Mouse (Mus musculus): ENCODE measurements around the gene Dnm3. TPM values are rescaled to one million over a fixed set of nuclear protein-coding genes. Genes with fewer than 3 reads are reported as not detected.

The Dnm3 gene
- polyA plus RNA-seq, 1 experiment from 2014 or later: 3.6 TPM

- Histone ChIP-seq H3K4me1 (0 out of 2 replicates have a peak, but pooled peaks cover 11% of the 10 kb centered on the region), H3K36me3 (no peaks in the 10 kb centered on the region), H3K4me3 (no peak overlapping the region), H3K27me3 (ENCODE audit: insufficient read depth, poor library complexity, severe bottlenecking) (no peaks in the 10 kb centered on the region), H3K9me3 (no peaks in the 10 kb centered on the region), H3K27ac (no peak overlapping the region)
- WGBS: 76% methylated on average over 7 of the region's 7 CpGs
- DNase-seq (ENCODE audit: low spot score): no peak
Measured at GRCm38 (mm10) chr1:162072917-162073578, 404.8 kb downstream of the Dnm3 start.

- Histone ChIP-seq H3K9me3 (no peaks in the 10 kb centered on the region), H3K36me3 (no peaks in the 10 kb centered on the region), H3K4me3 (no peak overlapping the region), H3K27ac (no peak overlapping the region), H3K4me1 (no peaks in the 10 kb centered on the region), H3K27me3 (ENCODE audit: insufficient read depth, poor library complexity, severe bottlenecking) (no peaks in the 10 kb centered on the region)
- DNase-seq (ENCODE audit: low spot score): no peak
- 41% methylated on average over 6 of the region's 6 CpGs for WGBS
Measured at GRCm38 (mm10) chr1:162053608-162054007, 424.2 kb downstream of the Dnm3 start.

- H3K36me3 ChIP-seq: no peaks in the 10 kb centered on the region
- WGBS: 81% methylated on average over 7 of the region's 7 CpGs
- H3K27me3 ChIP-seq (ENCODE audit: insufficient read depth, poor library complexity, severe bottlenecking): no peaks in the 10 kb centered on the region
- H3K9me3 ChIP-seq: no peaks in the 10 kb centered on the region
- H3K4me3 ChIP-seq: no peak overlapping the region
- H3K27ac ChIP-seq: no peak overlapping the region
- H3K4me1 ChIP-seq: no peaks in the 10 kb centered on the region
- no peak for DNase-seq (ENCODE audit: low spot score)
Measured at GRCm38 (mm10) chr1:162053186-162053585, 424.6 kb downstream of the Dnm3 start.

- Histone ChIP-seq H3K4me3 (no peak overlapping the region), H3K27ac (no peak overlapping the region), H3K9me3 (no peaks in the 10 kb centered on the region), H3K27me3 (ENCODE audit: insufficient read depth, poor library complexity, severe bottlenecking) (no peaks in the 10 kb centered on the region), H3K36me3 (no peaks in the 10 kb centered on the region), H3K4me1 (no peaks in the 10 kb centered on the region)
- no peak for DNase-seq (ENCODE audit: low spot score)
- WGBS: 74% methylated on average over 6 of the region's 6 CpGs
Measured at GRCm38 (mm10) chr1:162052755-162053154, 425.1 kb downstream of the Dnm3 start.

GRCm38 (mm10) chr1:162052138-162052537 lies 425.7 kb downstream of the Dnm3 start:
- Histone ChIP-seq H3K27ac (no peak overlapping the region), H3K4me1 (no peaks in the 10 kb centered on the region), H3K9me3 (no peaks in the 10 kb centered on the region), H3K27me3 (ENCODE audit: insufficient read depth, poor library complexity, severe bottlenecking) (no peaks in the 10 kb centered on the region), H3K36me3 (no peaks in the 10 kb centered on the region), H3K4me3 (no peak overlapping the region)
- WGBS: 80% methylated on average over 7 of the region's 7 CpGs
- no peak for DNase-seq (ENCODE audit: low spot score)

- H3K9me3 ChIP-seq: no peaks in the 10 kb centered on the region
- no peak overlapping the region for H3K27ac ChIP-seq
- H3K4me3 ChIP-seq: no peak overlapping the region
- no peak for DNase-seq (ENCODE audit: low spot score)
- H3K36me3 ChIP-seq: no peaks in the 10 kb centered on the region
- 83% methylated on average over 4 of the region's 4 CpGs for WGBS
- no peaks in the 10 kb centered on the region for H3K4me1 ChIP-seq
- no peaks in the 10 kb centered on the region for H3K27me3 ChIP-seq (ENCODE audit: insufficient read depth, poor library complexity, severe bottlenecking)
Measured at GRCm38 (mm10) chr1:162051710-162052109, 426.1 kb downstream of the Dnm3 start.

- DNase-seq (ENCODE audit: low spot score): no peak
Measured at GRCm38 (mm10) chr1:162047673-162048072, 430.2 kb downstream of the Dnm3 start.

GRCm38 (mm10) chr1:162043788-162044717 lies 433.8 kb downstream of the Dnm3 start:
- 54% methylated on average over 8 of the region's 8 CpGs for WGBS
- Histone ChIP-seq H3K27ac (peak overlapping the region; percentile 17), H3K27me3 (ENCODE audit: insufficient read depth, poor library complexity, severe bottlenecking) (no peaks in the 10 kb centered on the region), H3K4me3 (no peak overlapping the region), H3K9me3 (no peaks in the 10 kb centered on the region), H3K4me1 (peaks cover 23% of the 10 kb centered on the region), H3K36me3 (no peaks in the 10 kb centered on the region)
- no peak for DNase-seq (ENCODE audit: low spot score)

More at GRCm38 (mm10) chr1:162047673-162048072, 430.2 kb downstream of the Dnm3 start:
- no peak overlapping the region for H3K4me3 ChIP-seq
- H3K4me1 ChIP-seq: peaks cover 5% of the 10 kb centered on the region
- no peaks in the 10 kb centered on the region for H3K27me3 ChIP-seq (ENCODE audit: insufficient read depth, poor library complexity, severe bottlenecking)
- H3K27ac ChIP-seq: no peak overlapping the region
- H3K9me3 ChIP-seq: no peaks in the 10 kb centered on the region
- no peaks in the 10 kb centered on the region for H3K36me3 ChIP-seq
- WGBS: 79% methylated on average over 7 of the region's 7 CpGs

GRCm38 (mm10) chr1:162043216-162043615 lies 434.6 kb downstream of the Dnm3 start:
- 69% methylated on average over 1 of the region's 1 CpGs for WGBS

GRCm38 (mm10) chr1:162042384-162042783 lies 435.4 kb downstream of the Dnm3 start:
- Histone ChIP-seq H3K27ac (no peak overlapping the region), H3K4me1 (peaks cover 37% of the 10 kb centered on the region), H3K4me3 (no peak overlapping the region)

More at GRCm38 (mm10) chr1:162043216-162043615, 434.6 kb downstream of the Dnm3 start:
- H3K27ac ChIP-seq: peak overlapping the region; percentile 17; the same call in 1 of the 2 replicates
- H3K4me3 ChIP-seq: no peak overlapping the region
- no peak for DNase-seq (ENCODE audit: low spot score)
- peaks cover 31% of the 10 kb centered on the region for H3K4me1 ChIP-seq
- H3K36me3 ChIP-seq: no peaks in the 10 kb centered on the region
- H3K27me3 ChIP-seq (ENCODE audit: insufficient read depth, poor library complexity, severe bottlenecking): no peaks in the 10 kb centered on the region
- H3K9me3 ChIP-seq: no peaks in the 10 kb centered on the region

GRCm38 (mm10) chr1:162040490-162041274 lies 437.2 kb downstream of the Dnm3 start:
- Histone ChIP-seq H3K4me3 (no peak overlapping the region), H3K4me1 (peaks cover 40% of the 10 kb centered on the region), H3K27ac (peak overlapping the region; percentile 62; the same call in 1 of the 2 replicates), H3K9me3 (no peaks in the 10 kb centered on the region), H3K36me3 (no peaks in the 10 kb centered on the region), H3K27me3 (ENCODE audit: insufficient read depth, poor library complexity, severe bottlenecking) (no peaks in the 10 kb centered on the region)
- 73% methylated on average over 6 of the region's 6 CpGs for WGBS
- DNase-seq (ENCODE audit: low spot score): no peak

More at GRCm38 (mm10) chr1:162042384-162042783, 435.4 kb downstream of the Dnm3 start:
- Histone ChIP-seq H3K27me3 (ENCODE audit: insufficient read depth, poor library complexity, severe bottlenecking) (no peaks in the 10 kb centered on the region), H3K36me3 (no peaks in the 10 kb centered on the region), H3K9me3 (no peaks in the 10 kb centered on the region)
- no peak for DNase-seq (ENCODE audit: low spot score)
- WGBS: 72% methylated on average over 5 of the region's 5 CpGs

- 57% methylated on average over 7 of the region's 7 CpGs for WGBS
- peaks cover 40% of the 10 kb centered on the region for H3K4me1 ChIP-seq
- no peak overlapping the region for H3K4me3 ChIP-seq
- no peaks in the 10 kb centered on the region for H3K36me3 ChIP-seq
- H3K9me3 ChIP-seq: no peaks in the 10 kb centered on the region
- peak overlapping the region; percentile 62 for H3K27ac ChIP-seq
- no peaks in the 10 kb centered on the region for H3K27me3 ChIP-seq (ENCODE audit: insufficient read depth, poor library complexity, severe bottlenecking)
- DNase-seq (ENCODE audit: low spot score): no peak
Measured at GRCm38 (mm10) chr1:162039808-162040207, 438.0 kb downstream of the Dnm3 start.

All from heart, embryonic 10.5 days (tissue).